Mouse (Mus musculus): ENCODE results near the gene Ifnb1.

Gene Ifnb1

GRCm38 (mm10) chr4:88496321-88497018, 26.1 kb downstream of the Ifnb1 start:
- no peak for DNase-seq

GRCm38 (mm10) chr4:88489622-88490021, 33.0 kb downstream of the Ifnb1 start:
- DNase-seq: no peak

- no peak for DNase-seq
Measured at GRCm38 (mm10) chr4:88488107-88488506, 34.5 kb downstream of the Ifnb1 start.

- DNase-seq: no peak
Measured at GRCm38 (mm10) chr4:88480130-88480529, 42.4 kb downstream of the Ifnb1 start.

- no peak for DNase-seq
Measured at GRCm38 (mm10) chr4:88478809-88479186, 43.8 kb downstream of the Ifnb1 start.

GRCm38 (mm10) chr4:88478177-88478808, 44.3 kb downstream of the Ifnb1 start:
- DNase-seq: no peak

- DNase-seq: no peak
Measured at GRCm38 (mm10) chr4:88476511-88477210, 45.9 kb downstream of the Ifnb1 start.

GRCm38 (mm10) chr4:88476084-88476483, 46.5 kb downstream of the Ifnb1 start:
- no peak for DNase-seq
